Mouse (Mus musculus): ENCODE data around the gene Xiap. TPM values are rescaled to one million over a fixed set of nuclear protein-coding genes. Genes with fewer than 3 reads are reported as not detected.

Gene Xiap
- polyA plus RNA-seq, 1 experiment from 2014 or later: 22.8 TPM

GRCm38 (mm10) chrX:42110585-42110984, 51.1 kb downstream of the Xiap start:
- no peaks in the 10 kb centered on the region for H3K36me3 ChIP-seq (ENCODE audit: control insufficient read depth, insufficient read depth, low read length)
- H3K4me3 ChIP-seq (ENCODE audit: low read depth, low read length): no peak overlapping the region
- no peaks in the 10 kb centered on the region for H3K4me1 ChIP-seq (ENCODE audit: control insufficient read depth, insufficient read depth, low read length)
- 0 out of 2 replicates have a peak, but pooled peaks cover 5% of the 10 kb centered on the region for H3K9me3 ChIP-seq (ENCODE audit: control insufficient read depth, low read depth, low read length)
- 57% methylated on average over 1 of the region's 1 CpGs for WGBS
- no peak overlapping the region for H3K9ac ChIP-seq (replicated peaks; ENCODE audit: low read depth, low read length)
- ATAC-seq (ENCODE audit: insufficient number of reproducible peaks, insufficient read depth, low FRiP score, low read depth): no peak
- H3K27me3 ChIP-seq (ENCODE audit: control insufficient read depth, insufficient read depth, low read length): no peaks in the 10 kb centered on the region
- no peak overlapping the region for H3K27ac ChIP-seq (ENCODE audit: low read length)
- no peak overlapping the region for H3K4me2 ChIP-seq (replicated peaks; ENCODE audit: low read depth, low read length)

GRCm38 (mm10) chrX:42119442-42120048, 60.1 kb downstream of the Xiap start:
- no peaks in the 10 kb centered on the region for H3K9me3 ChIP-seq (ENCODE audit: control insufficient read depth, low read depth, low read length)
- H3K27me3 ChIP-seq (ENCODE audit: control insufficient read depth, insufficient read depth, low read length): no peaks in the 10 kb centered on the region
- H3K4me3 ChIP-seq (ENCODE audit: low read depth, low read length): no peak overlapping the region
- H3K9ac ChIP-seq (replicated peaks; ENCODE audit: low read depth, low read length): no peak overlapping the region
- H3K27ac ChIP-seq (ENCODE audit: low read length): no peak overlapping the region
- H3K4me2 ChIP-seq (replicated peaks; ENCODE audit: low read depth, low read length): no peak overlapping the region
- WGBS: 86% methylated on average over 6 of the region's 6 CpGs
- H3K36me3 ChIP-seq (ENCODE audit: control insufficient read depth, insufficient read depth, low read length): no peaks in the 10 kb centered on the region
- no peak for ATAC-seq (ENCODE audit: insufficient number of reproducible peaks, insufficient read depth, low FRiP score, low read depth)
- no peaks in the 10 kb centered on the region for H3K4me1 ChIP-seq (ENCODE audit: control insufficient read depth, insufficient read depth, low read length)

GRCm38 (mm10) chrX:42124963-42125697, 65.7 kb downstream of the Xiap start:
- Histone ChIP-seq H3K4me2 (replicated peaks; ENCODE audit: low read depth, low read length) (no peak overlapping the region), H3K9me3 (ENCODE audit: control insufficient read depth, low read depth, low read length) (no peaks in the 10 kb centered on the region), H3K4me3 (ENCODE audit: low read depth, low read length) (no peak overlapping the region), H3K9ac (replicated peaks; ENCODE audit: low read depth, low read length) (no peak overlapping the region), H3K27me3 (ENCODE audit: control insufficient read depth, insufficient read depth, low read length) (no peaks in the 10 kb centered on the region), H3K27ac (ENCODE audit: low read length) (no peak overlapping the region), H3K36me3 (ENCODE audit: control insufficient read depth, insufficient read depth, low read length) (no peaks in the 10 kb centered on the region), H3K4me1 (ENCODE audit: control insufficient read depth, insufficient read depth, low read length) (no peaks in the 10 kb centered on the region)
- WGBS: 85% methylated on average over 5 of the region's 5 CpGs
- ATAC-seq (ENCODE audit: insufficient number of reproducible peaks, insufficient read depth, low FRiP score, low read depth): no peak

GRCm38 (mm10) chrX:42139882-42140281, 80.4 kb downstream of the Xiap start:
- 39% methylated on average over 9 of the region's 9 CpGs for WGBS
- H3K4me2 ChIP-seq (replicated peaks; ENCODE audit: low read depth, low read length): no peak overlapping the region
- H3K27me3 ChIP-seq (ENCODE audit: control insufficient read depth, insufficient read depth, low read length): no peaks in the 10 kb centered on the region
- no peaks in the 10 kb centered on the region for H3K9me3 ChIP-seq (ENCODE audit: control insufficient read depth, low read depth, low read length)
- H3K27ac ChIP-seq (ENCODE audit: low read length): no peak overlapping the region
- H3K36me3 ChIP-seq (ENCODE audit: control insufficient read depth, insufficient read depth, low read length): no peaks in the 10 kb centered on the region
- H3K4me1 ChIP-seq (ENCODE audit: control insufficient read depth, insufficient read depth, low read length): no peaks in the 10 kb centered on the region
- no peak overlapping the region for H3K4me3 ChIP-seq (ENCODE audit: low read depth, low read length)
- no peak overlapping the region for H3K9ac ChIP-seq (replicated peaks; ENCODE audit: low read depth, low read length)
- no peak for ATAC-seq (ENCODE audit: insufficient number of reproducible peaks, insufficient read depth, low FRiP score, low read depth)

- H3K27me3 ChIP-seq (ENCODE audit: control insufficient read depth, insufficient read depth, low read length): no peaks in the 10 kb centered on the region
- no peaks in the 10 kb centered on the region for H3K9me3 ChIP-seq (ENCODE audit: control insufficient read depth, low read depth, low read length)
- no peaks in the 10 kb centered on the region for H3K36me3 ChIP-seq (ENCODE audit: control insufficient read depth, insufficient read depth, low read length)
- no peak overlapping the region for H3K4me3 ChIP-seq (ENCODE audit: low read depth, low read length)
- H3K4me2 ChIP-seq (replicated peaks; ENCODE audit: low read depth, low read length): no peak overlapping the region
- H3K27ac ChIP-seq (ENCODE audit: low read length): no peak overlapping the region
- no peak overlapping the region for H3K9ac ChIP-seq (replicated peaks; ENCODE audit: low read depth, low read length)
- no peaks in the 10 kb centered on the region for H3K4me1 ChIP-seq (ENCODE audit: control insufficient read depth, insufficient read depth, low read length)
- WGBS: 89% methylated on average over 3 of the region's 3 CpGs
- no peak for ATAC-seq (ENCODE audit: insufficient number of reproducible peaks, insufficient read depth, low FRiP score, low read depth)
These were observed 83.1 kb downstream of the Xiap start for GRCm38 (mm10) chrX:42142620-42143019.

- Histone ChIP-seq H3K4me2 (replicated peaks; ENCODE audit: low read depth, low read length) (no peak overlapping the region), H3K36me3 (ENCODE audit: control insufficient read depth, insufficient read depth, low read length) (no peaks in the 10 kb centered on the region), H3K27me3 (ENCODE audit: control insufficient read depth, insufficient read depth, low read length) (no peaks in the 10 kb centered on the region), H3K4me3 (ENCODE audit: low read depth, low read length) (no peak overlapping the region), H3K9ac (replicated peaks; ENCODE audit: low read depth, low read length) (no peak overlapping the region), H3K27ac (ENCODE audit: low read length) (no peak overlapping the region), H3K9me3 (ENCODE audit: control insufficient read depth, low read depth, low read length) (no peaks in the 10 kb centered on the region), H3K4me1 (ENCODE audit: control insufficient read depth, insufficient read depth, low read length) (no peaks in the 10 kb centered on the region)
- no peak for ATAC-seq (ENCODE audit: insufficient number of reproducible peaks, insufficient read depth, low FRiP score, low read depth)
- WGBS: 75% methylated on average over 4 of the region's 4 CpGs
These were observed 84.5 kb downstream of the Xiap start for GRCm38 (mm10) chrX:42143991-42144390.

GRCm38 (mm10) chrX:42148016-42148451, 88.6 kb downstream of the Xiap start:
- WGBS: 63% methylated on average over 5 of the region's 5 CpGs
- Histone ChIP-seq H3K27ac (ENCODE audit: low read length) (peak overlapping the region; percentile 77; the same call in 1 of the 2 replicates), H3K9ac (replicated peaks; ENCODE audit: low read depth, low read length) (no peak overlapping the region), H3K4me2 (replicated peaks; ENCODE audit: low read depth, low read length) (peak overlapping the region; percentile 35; the same call in 1 of the 2 replicates), H3K36me3 (ENCODE audit: control insufficient read depth, insufficient read depth, low read length) (no peaks in the 10 kb centered on the region), H3K27me3 (ENCODE audit: control insufficient read depth, insufficient read depth, low read length) (no peaks in the 10 kb centered on the region), H3K4me3 (ENCODE audit: low read depth, low read length) (peak overlapping the region; percentile 33; the same call in 1 of the 2 replicates), H3K4me1 (ENCODE audit: control insufficient read depth, insufficient read depth, low read length) (no peaks in the 10 kb centered on the region), H3K9me3 (ENCODE audit: control insufficient read depth, low read depth, low read length) (no peaks in the 10 kb centered on the region)
- ATAC-seq (ENCODE audit: insufficient number of reproducible peaks, insufficient read depth, low FRiP score, low read depth): no peak

GRCm38 (mm10) chrX:42148788-42149556, 89.5 kb downstream of the Xiap start, which contains the start of gene Stag2:
Stag2 (plus strand) TSS chrX:42149317.
- Histone ChIP-seq H3K4me2 (replicated peaks; ENCODE audit: low read depth, low read length) (peak within 1 kb of the TSS; percentile 35), H3K4me3 (ENCODE audit: low read depth, low read length) (peak within 1 kb of the TSS; percentile 60), H3K36me3 (ENCODE audit: control insufficient read depth, insufficient read depth, low read length) (no peaks in the 10 kb centered on the region), H3K27ac (ENCODE audit: low read length) (peak within 1 kb of the TSS; percentile 100), H3K27me3 (ENCODE audit: control insufficient read depth, insufficient read depth, low read length) (no peaks in the 10 kb centered on the region), H3K9ac (replicated peaks; ENCODE audit: low read depth, low read length) (peak within 1 kb of the TSS; percentile 89), H3K9me3 (ENCODE audit: control insufficient read depth, low read depth, low read length) (no peaks in the 10 kb centered on the region), H3K4me1 (ENCODE audit: control insufficient read depth, insufficient read depth, low read length) (no peaks in the 10 kb centered on the region)
- peak; percentile 87 for ATAC-seq (ENCODE audit: insufficient number of reproducible peaks, insufficient read depth, low FRiP score, low read depth)
- WGBS: 15% methylated on average over 66 of the region's 76 CpGs

Data from stomach, embryonic 14.5 days (tissue).